Mouse (Mus musculus): ENCODE measurements around the gene Commd4.

Gene Commd4

GRCm38 (mm10) chr9:57141417-57142353, 16.4 kb downstream of the Commd4 start:
- DNase-seq (ENCODE audit: low spot score in 2 of 2), result no peak

GRCm38 (mm10) chr9:57139571-57139970, 18.6 kb downstream of the Commd4 start:
- no peak for DNase-seq (ENCODE audit: low spot score in 2 of 2)

- no peak for DNase-seq (ENCODE audit: low spot score in 2 of 2)
Measured at GRCm38 (mm10) chr9:57139110-57139509, 19.0 kb downstream of the Commd4 start.

GRCm38 (mm10) chr9:57138507-57138906, 19.6 kb downstream of the Commd4 start:
- no peak for DNase-seq (ENCODE audit: low spot score in 2 of 2)

- DNase-seq (ENCODE audit: low spot score in 2 of 2), result no peak
Measured at GRCm38 (mm10) chr9:57137777-57138176, 20.4 kb downstream of the Commd4 start.

- no peak for DNase-seq (ENCODE audit: low spot score in 2 of 2)
Measured at GRCm38 (mm10) chr9:57137246-57137645, 20.9 kb downstream of the Commd4 start.

GRCm38 (mm10) chr9:57130577-57131433, 27.3 kb downstream of the Commd4 start, which contains the start of gene Man2c1:
TSS of gene Man2c1 (plus strand) at chr9:57130690.
- DNase-seq (ENCODE audit: low spot score in 2 of 2), result peak; percentile 91 to 96

- no peak for DNase-seq (ENCODE audit: low spot score in 2 of 2)
Measured at GRCm38 (mm10) chr9:57129641-57130040, 28.5 kb downstream of the Commd4 start.

- no peak for DNase-seq (ENCODE audit: low spot score in 2 of 2)
Measured at GRCm38 (mm10) chr9:57117261-57117755, 40.8 kb downstream of the Commd4 start.

All from frontal cortex, postnatal 36 days (tissue).